Mouse (Mus musculus) bone marrow, adult 2 months (tissue): ENCODE data around the gene H2-M10.6.
A peak's percentile ranks its signal among the peaks of the same experiment; 100 is the strongest.

Source experiments
- CTCF ChIP-seq: fragments of 200-500 bp; IDR thresholded peaks from 2 replicates; pipeline ENCODE4 v1.5.1; 2011; ENCODE audit warnings: low read length, control low read depth; ENCODE audit not compliant: control insufficient read depth, insufficient read depth
- POLR2A ChIP-seq: fragments of 200-500 bp; IDR thresholded peaks from 2 replicates; pipeline ENCODE4 v1.6.1; 2011; ENCODE audit warnings: low read depth, mild to moderate bottlenecking, control low read depth, low read length, borderline replicate concordance; ENCODE audit not compliant: control insufficient read depth

GRCm38 (mm10) chr17:36825525-36825924 lies 13.6 kb downstream of the H2-M10.6 start:
- no peak for TF ChIP-seq POLR2A
- 0 out of 2 replicates have a peak, but pooled peaks have one; percentile 8 for TF ChIP-seq CTCF
